Mouse (Mus musculus): ENCODE data around the gene Gm49403. TPM values are rescaled to one million over a fixed set of nuclear protein-coding genes. Genes with fewer than 3 reads are reported as not detected.
A peak's percentile ranks its signal among the peaks of the same experiment; 100 is the strongest.
"Not testable (repeated sequence)": the region's sequence is repeated elsewhere in the genome, so short reads cannot be mapped to it uniquely, and the experiment has no call there.

The Gm49403 gene
- not detected in 2 replicates for polyA plus RNA-seq (2012; ENCODE audit: insufficient read depth, low replicate concordance)

GRCm38 (mm10) chr19:8883616-8884015, at the start of gene Gm49403, which contains the start of gene Lbhd1:
Gene Gm49403 (plus strand): TSS chr19:8883930.
Gene Lbhd1 (plus strand): TSS chr19:8883732.
- Histone ChIP-seq H3K9me3 (no peaks in the 10 kb centered on the region), H3K4me3 (replicated peaks) (no peak within 1 kb of the TSS), H3K36me3 (replicated peaks; ENCODE audit: low read length) (peaks cover 9% of the 10 kb centered on the region), H3K4me1 (peaks cover 41% of the 10 kb centered on the region), H3K27me3 (replicated peaks) (no peaks in the 10 kb centered on the region)
- TF ChIP-seq GATA1 (IDR thresholded peaks at IDR 0.05; ENCODE audit: borderline replicate concordance, low read length) (no peak), FLI1 (IDR thresholded peaks at IDR 0.05; ENCODE audit: low read length) (no peak)

GRCm38 (mm10) chr19:8836327-8836726, 47.4 kb upstream of the Gm49403 start:
- peaks cover 48% of the 10 kb centered on the region for H3K4me1 ChIP-seq
- not testable (repeated sequence) for H3K4me3 ChIP-seq (replicated peaks); H3K9me3 ChIP-seq; H3K27me3 ChIP-seq (replicated peaks)
- H3K36me3 ChIP-seq (replicated peaks; ENCODE audit: low read length), result peaks cover 61% of the 10 kb centered on the region

GRCm38 (mm10) chr19:8837251-8837791, 46.4 kb upstream of the Gm49403 start, which contains the start of gene Bscl2:
Gene Bscl2 (plus strand): TSS chr19:8837467.
- Histone ChIP-seq H3K27me3 (replicated peaks) (no peaks in the 10 kb centered on the region), H3K4me3 (replicated peaks) (peak within 1 kb of the TSS; percentile 93), H3K9me3 (no peaks in the 10 kb centered on the region), H3K36me3 (replicated peaks; ENCODE audit: low read length) (peaks cover 60% of the 10 kb centered on the region), H3K4me1 (peaks cover 58% of the 10 kb centered on the region)
- TF ChIP-seq FLI1 (IDR thresholded peaks at IDR 0.05; ENCODE audit: low read length) (no peak), GATA1 (IDR thresholded peaks at IDR 0.05; ENCODE audit: borderline replicate concordance, low read length) (no peak)

- H3K9me3 ChIP-seq, result no peaks in the 10 kb centered on the region
- TF ChIP-seq FLI1 (IDR thresholded peaks at IDR 0.05; ENCODE audit: low read length) (no peak), GATA1 (IDR thresholded peaks at IDR 0.05; ENCODE audit: borderline replicate concordance, low read length) (no peak)
- peaks cover 58% of the 10 kb centered on the region for H3K4me1 ChIP-seq
- H3K27me3 ChIP-seq (replicated peaks), result no peaks in the 10 kb centered on the region
- peaks cover 59% of the 10 kb centered on the region for H3K36me3 ChIP-seq (replicated peaks; ENCODE audit: low read length)
- peak overlapping the region; percentile 93 for H3K4me3 ChIP-seq (replicated peaks)
These were observed 45.5 kb upstream of the Gm49403 start for GRCm38 (mm10) chr19:8838041-8838730.

- H3K9me3 ChIP-seq, result no peaks in the 10 kb centered on the region
- H3K4me3 ChIP-seq (replicated peaks), result peak within 1 kb of the TSS; percentile 94
- H3K27me3 ChIP-seq (replicated peaks), result no peaks in the 10 kb centered on the region
- peaks cover 56% of the 10 kb centered on the region for H3K36me3 ChIP-seq (replicated peaks; ENCODE audit: low read length)
- peaks cover 59% of the 10 kb centered on the region for H3K4me1 ChIP-seq
- TF ChIP-seq FLI1 (IDR thresholded peaks at IDR 0.05; ENCODE audit: low read length) (no peak), GATA1 (IDR thresholded peaks at IDR 0.05; ENCODE audit: borderline replicate concordance, low read length) (no peak)
These were observed 44.4 kb upstream of the Gm49403 start, which contains the start of gene Gng3 for GRCm38 (mm10) chr19:8839103-8839907. Gene Gng3 (minus strand): TSS chr19:8839194.

GRCm38 (mm10) chr19:8839908-8840791, 43.6 kb upstream of the Gm49403 start:
- Histone ChIP-seq H3K4me1 (peaks cover 62% of the 10 kb centered on the region), H3K4me3 (replicated peaks) (peak overlapping the region; percentile 94), H3K9me3 (no peaks in the 10 kb centered on the region), H3K36me3 (replicated peaks; ENCODE audit: low read length) (peaks cover 55% of the 10 kb centered on the region), H3K27me3 (replicated peaks) (no peaks in the 10 kb centered on the region)
- TF ChIP-seq FLI1 (IDR thresholded peaks at IDR 0.05; ENCODE audit: low read length) (no peak), GATA1 (IDR thresholded peaks at IDR 0.05; ENCODE audit: borderline replicate concordance, low read length) (no peak)

- peaks cover 62% of the 10 kb centered on the region for H3K4me1 ChIP-seq
- no peaks in the 10 kb centered on the region for H3K27me3 ChIP-seq (replicated peaks)
- peaks cover 55% of the 10 kb centered on the region for H3K36me3 ChIP-seq (replicated peaks; ENCODE audit: low read length)
- TF ChIP-seq GATA1 (IDR thresholded peaks at IDR 0.05; ENCODE audit: borderline replicate concordance, low read length) (no peak), FLI1 (IDR thresholded peaks at IDR 0.05; ENCODE audit: low read length) (no peak)
- peak overlapping the region; percentile 94 for H3K4me3 ChIP-seq (replicated peaks)
- H3K9me3 ChIP-seq, result no peaks in the 10 kb centered on the region
These were observed 42.7 kb upstream of the Gm49403 start for GRCm38 (mm10) chr19:8841012-8841411.

GRCm38 (mm10) chr19:8842961-8843360, 40.8 kb upstream of the Gm49403 start:
- TF ChIP-seq FLI1 (IDR thresholded peaks at IDR 0.05; ENCODE audit: low read length), result no peak
- no peak for TF ChIP-seq GATA1 (IDR thresholded peaks at IDR 0.05; ENCODE audit: borderline replicate concordance, low read length)

More at GRCm38 (mm10) chr19:8842961-8843360, 40.8 kb upstream of the Gm49403 start:
- Histone ChIP-seq H3K9me3 (no peaks in the 10 kb centered on the region), H3K27me3 (replicated peaks) (no peaks in the 10 kb centered on the region), H3K4me3 (replicated peaks) (peak overlapping the region; percentile 40), H3K36me3 (replicated peaks; ENCODE audit: low read length) (peaks cover 71% of the 10 kb centered on the region), H3K4me1 (peaks cover 50% of the 10 kb centered on the region)
